Mouse (Mus musculus) MEL (cell line): ENCODE measurements around the gene Fam161a.

ENCODE experiments used
- CHD2 ChIP-seq: IDR thresholded peaks from 2 replicates; pipeline ENCODE4 v1.6.1; 2011; ENCODE audit warnings: low read length, improper control_type of control experiment
- CTCF ChIP-seq, 3 experiments: IDR thresholded peaks in 2 of 3; conservative IDR thresholded peaks in 1 of 3; 2 replicates each; pipeline ENCODE4 v1.5.1; 2011 to 2012; ENCODE audit warnings: low read length in 3 of 3, low read depth in 2 of 3, mild to moderate bottlenecking in 2 of 3, improper control_type of control experiment in 1 of 3, inconsistent platforms in 1 of 3, mixed read lengths in 1 of 3, moderate library complexity in 1 of 3; ENCODE audit not compliant: control insufficient read depth in 1 of 3, insufficient read depth in 1 of 3, poor library complexity in 1 of 3, severe bottlenecking in 1 of 3
- EP300 ChIP-seq, 2 experiments: IDR thresholded peaks; 2 replicates each; pipeline ENCODE4 v1.6.1; 2011; ENCODE audit warnings: improper control_type of control experiment in 2 of 2, low read length in 2 of 2, low read depth in 1 of 2, mild to moderate bottlenecking in 1 of 2
- HCFC1 ChIP-seq: IDR thresholded peaks from 2 replicates; pipeline ENCODE4 v1.6.1; 2012; ENCODE audit warnings: low read depth, mild to moderate bottlenecking, inconsistent platforms, low read length, improper control_type of control experiment, moderate library complexity
- MAX ChIP-seq: IDR thresholded peaks from 2 replicates; pipeline ENCODE4 v1.6.1; 2011; ENCODE audit warnings: low read length, improper control_type of control experiment
- MYC ChIP-seq: IDR thresholded peaks from 2 replicates; pipeline ENCODE4 v1.6.1; 2011; ENCODE audit warnings: low read depth, mild to moderate bottlenecking, low read length, improper control_type of control experiment, moderate library complexity
- POLR2A ChIP-seq, 2 experiments: IDR thresholded peaks; 2 replicates each; pipeline ENCODE4 v1.6.1; 2011 to 2012; ENCODE audit warnings: low read length in 2 of 2, mild to moderate bottlenecking in 2 of 2, control low read depth in 1 of 2, improper control_type of control experiment in 1 of 2, low read depth in 1 of 2, moderate library complexity in 1 of 2; ENCODE audit not compliant: control insufficient read depth in 1 of 2, insufficient read depth in 1 of 2, poor library complexity in 1 of 2
- SMC3 ChIP-seq: IDR thresholded peaks from 2 replicates; pipeline ENCODE4 v1.6.1; 2011; ENCODE audit warnings: low read depth, low read length, improper control_type of control experiment
- UBTF ChIP-seq: IDR thresholded peaks from 2 replicates; pipeline ENCODE4 v1.6.1; 2012; ENCODE audit warnings: low read depth, mild to moderate bottlenecking, inconsistent platforms, low read length, improper control_type of control experiment, moderate library complexity, borderline replicate concordance; ENCODE audit not compliant: insufficient read depth

DNA sequence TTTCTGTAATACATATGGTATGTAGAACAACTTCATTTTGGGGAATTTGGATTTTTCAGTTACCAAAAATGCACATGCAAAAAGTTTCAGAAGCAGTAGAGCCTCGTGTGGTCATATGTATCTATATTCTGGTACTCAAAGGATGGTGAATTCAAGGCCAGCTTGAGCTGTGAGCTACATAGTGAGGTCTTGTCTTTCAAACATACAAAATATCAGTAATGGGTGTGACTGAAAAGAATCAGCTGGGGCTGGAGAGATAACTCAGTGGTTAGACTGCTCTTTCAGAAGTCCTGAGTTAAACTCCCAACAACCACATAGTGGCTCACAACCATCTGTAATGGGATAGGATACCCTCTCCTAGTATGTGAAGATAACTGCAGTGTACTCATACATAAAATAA lies 9.0 kb upstream of the Fam161a start:
- TF ChIP-seq HCFC1, result no peak
- no peak for TF ChIP-seq UBTF
- TF ChIP-seq POLR2A (IDR thresholded peaks at IDR 0.05; ENCODE audit: control insufficient read depth in 1 of 2, insufficient read depth in 1 of 2, low read depth in 1 of 2, low read length in 2 of 2, poor library complexity in 1 of 2), result no peak
- peak; percentile 41 to 55; a peak in 2 of 4 replicates for TF ChIP-seq EP300 (IDR thresholded peaks at IDR 0.05; ENCODE audit: low read depth in 1 of 2, low read length in 2 of 2)
- TF ChIP-seq CHD2, result no peak
- TF ChIP-seq CTCF (IDR thresholded peaks at IDR 0.05 in 2 of 3, conservative IDR thresholded peaks at IDR 0.05 in 1 of 3; ENCODE audit: control insufficient read depth in 1 of 3, insufficient read depth in 1 of 3, low read depth in 2 of 3, low read length in 3 of 3, poor library complexity in 1 of 3, severe bottlenecking in 1 of 3), result no peak
- no peak for TF ChIP-seq MAX
- TF ChIP-seq MYC, result no peak
- no peak for TF ChIP-seq SMC3
